Mouse (Mus musculus) kidney, embryonic 16.5 days (tissue): ENCODE measurements around the gene Anp32a. TPM values are rescaled to one million over a fixed set of nuclear protein-coding genes. Genes with fewer than 3 reads are reported as not detected.
A peak's percentile ranks its signal among the peaks of the same experiment; 100 is the strongest.

Experiments used
- ATAC-seq: fragments of 200-750 bp; cut with Nextera tagmentation; 2 replicates; pipeline ENCODE4 v1.8.0; 2017; ENCODE audit warnings: moderate TSS enrichment; ENCODE audit not compliant: low FRiP score, low TSS enrichment
- H3K27ac ChIP-seq: fragments of 300-500 bp; sonication (generic); 2 replicates; pipeline ENCODE4 v1.5.1; 2014; ENCODE audit warnings: low read length
- H3K27me3 ChIP-seq: fragments of 300-500 bp; sonication (generic); 2 replicates; pipeline ENCODE4 v1.6.1; 2014; ENCODE audit warnings: low read length, control low read depth, mixed read lengths; ENCODE audit not compliant: insufficient read depth
- H3K36me3 ChIP-seq: fragments of 300-500 bp; sonication (generic); 2 replicates; pipeline ENCODE4 v1.6.1; 2014; ENCODE audit warnings: low read length, control low read depth, mixed read lengths; ENCODE audit not compliant: insufficient read depth
- H3K4me1 ChIP-seq: fragments of 300-500 bp; sonication (generic); 2 replicates; pipeline ENCODE4 v1.6.1; 2014; ENCODE audit warnings: low read length, control low read depth, mixed read lengths; ENCODE audit not compliant: insufficient read depth
- H3K4me2 ChIP-seq: fragments of 300-500 bp; sonication (generic); replicated peaks from 2 replicates; pipeline ENCODE4 v1.6.1; 2014; ENCODE audit warnings: low read depth, low read length
- H3K4me3 ChIP-seq: fragments of 300-500 bp; sonication (generic); 2 replicates; pipeline ENCODE4 v1.5.1; 2014; ENCODE audit warnings: mild to moderate bottlenecking, low read length
- H3K9ac ChIP-seq: fragments of 300-500 bp; sonication (generic); replicated peaks from 2 replicates; pipeline ENCODE4 v1.6.1; 2014; ENCODE audit warnings: low read length
- H3K9me3 ChIP-seq: fragments of 300-500 bp; sonication (generic); 2 replicates; pipeline ENCODE4 v1.6.1; 2016; ENCODE audit warnings: low read length, control low read depth
- WGBS: fragments of 180-500 bp; shearing (Covaris S2); extraction: QIAGEN DNeasy Blood & Tissue Kit; methylation state at CpG from one replicate; pipeline ENCODE4 v1.1.7; 2014; 5-methylcytosine and 5-hydroxymethylcytosine counted together
- polyA plus RNA-seq: library from polyadenylated mRNA; unstranded; fragments of >200 nt; fragmentation: Nextera tagmentation; extraction: Ambion mirVana; gene quantifications from 2 replicates; pipeline ENCODE4 v1.2.1, GENCODE M21; 2015

The Anp32a gene
- polyA plus RNA-seq, 1 experiment from 2014 or later, result 196 TPM

GRCm38 (mm10) chr9:62354838-62355719, 14.0 kb downstream of the Anp32a start:
- Histone ChIP-seq H3K9me3 (no peaks in the 10 kb centered on the region), H3K4me1 (peaks cover 34% of the 10 kb centered on the region), H3K27me3 (no peaks in the 10 kb centered on the region), H3K9ac (no peak overlapping the region), H3K4me3 (no peak overlapping the region), H3K4me2 (no peak overlapping the region), H3K36me3 (peaks cover 9% of the 10 kb centered on the region), H3K27ac (no peak overlapping the region)
- ATAC-seq, result no peak
- 74% methylated on average over 16 of the region's 16 CpGs for WGBS

GRCm38 (mm10) chr9:62355763-62356162, 14.7 kb downstream of the Anp32a start:
- H3K27ac ChIP-seq, result no peak overlapping the region
- H3K36me3 ChIP-seq, result peaks cover 9% of the 10 kb centered on the region
- H3K4me1 ChIP-seq, result peaks cover 36% of the 10 kb centered on the region
- H3K27me3 ChIP-seq, result no peaks in the 10 kb centered on the region
- no peak overlapping the region for H3K9ac ChIP-seq
- ATAC-seq, result no peak
- H3K4me3 ChIP-seq, result no peak overlapping the region
- no peak overlapping the region for H3K4me2 ChIP-seq
- no peaks in the 10 kb centered on the region for H3K9me3 ChIP-seq
- 82% methylated on average over 6 of the region's 6 CpGs for WGBS

- WGBS, result 82% methylated on average over 8 of the region's 8 CpGs
- Histone ChIP-seq H3K9ac (no peak overlapping the region), H3K4me2 (no peak overlapping the region), H3K9me3 (no peaks in the 10 kb centered on the region), H3K27me3 (no peaks in the 10 kb centered on the region), H3K36me3 (peaks cover 9% of the 10 kb centered on the region), H3K4me3 (no peak overlapping the region), H3K27ac (no peak overlapping the region), H3K4me1 (peaks cover 46% of the 10 kb centered on the region)
- no peak for ATAC-seq
These were observed 16.5 kb downstream of the Anp32a start for GRCm38 (mm10) chr9:62357593-62357992.

- H3K27ac ChIP-seq, result no peak overlapping the region
- no peaks in the 10 kb centered on the region for H3K27me3 ChIP-seq
- no peak overlapping the region for H3K4me2 ChIP-seq
- no peak overlapping the region for H3K9ac ChIP-seq
- WGBS, result 58% methylated on average over 9 of the region's 9 CpGs
- peaks cover 52% of the 10 kb centered on the region for H3K4me1 ChIP-seq
- no peak for ATAC-seq
- H3K4me3 ChIP-seq, result no peak overlapping the region
- peaks cover 9% of the 10 kb centered on the region for H3K36me3 ChIP-seq
- no peaks in the 10 kb centered on the region for H3K9me3 ChIP-seq
These were observed 17.8 kb downstream of the Anp32a start for GRCm38 (mm10) chr9:62358851-62359250.

GRCm38 (mm10) chr9:62360889-62361288, 19.8 kb downstream of the Anp32a start:
- Histone ChIP-seq H3K4me3 (no peak overlapping the region), H3K27ac (peak overlapping the region; percentile 73), H3K9ac (no peak overlapping the region), H3K27me3 (no peaks in the 10 kb centered on the region), H3K4me1 (peaks cover 63% of the 10 kb centered on the region), H3K9me3 (no peaks in the 10 kb centered on the region), H3K36me3 (no peaks in the 10 kb centered on the region; the same call in 1 of the 2 replicates), H3K4me2 (no peak overlapping the region)
- 43% methylated on average over 4 of the region's 4 CpGs for WGBS
- ATAC-seq, result no peak

- peaks cover 84% of the 10 kb centered on the region for H3K4me1 ChIP-seq
- H3K36me3 ChIP-seq, result no peaks in the 10 kb centered on the region; the same call in 1 of the 2 replicates
- H3K27ac ChIP-seq, result peak overlapping the region; percentile 74
- H3K9me3 ChIP-seq, result no peaks in the 10 kb centered on the region
- WGBS, result 31% methylated on average over 11 of the region's 11 CpGs
- H3K27me3 ChIP-seq, result no peaks in the 10 kb centered on the region
- H3K4me2 ChIP-seq, result peak overlapping the region; percentile 55
- H3K4me3 ChIP-seq, result peak overlapping the region; percentile 31
- H3K9ac ChIP-seq, result peak overlapping the region; percentile 64
- no peak for ATAC-seq
These were observed 21.8 kb downstream of the Anp32a start for GRCm38 (mm10) chr9:62362835-62363385.

GRCm38 (mm10) chr9:62363619-62364018, 22.5 kb downstream of the Anp32a start:
- peak overlapping the region; percentile 64 for H3K9ac ChIP-seq
- WGBS, result 4% methylated on average over 24 of the region's 24 CpGs
- peak overlapping the region; percentile 55 for H3K4me2 ChIP-seq
- H3K4me3 ChIP-seq, result peak overlapping the region; percentile 31
- no peaks in the 10 kb centered on the region; the same call in 1 of the 2 replicates for H3K36me3 ChIP-seq
- H3K27me3 ChIP-seq, result no peaks in the 10 kb centered on the region
- H3K4me1 ChIP-seq, result peaks cover 90% of the 10 kb centered on the region
- no peaks in the 10 kb centered on the region for H3K9me3 ChIP-seq
- H3K27ac ChIP-seq, result peak overlapping the region; percentile 74
- ATAC-seq, result peak; percentile 93

- H3K9me3 ChIP-seq, result no peaks in the 10 kb centered on the region
- H3K4me2 ChIP-seq, result peak overlapping the region; percentile 55
- ATAC-seq, result no peak
- H3K4me1 ChIP-seq, result peaks cover 96% of the 10 kb centered on the region
- H3K4me3 ChIP-seq, result no peak overlapping the region
- H3K36me3 ChIP-seq, result no peaks in the 10 kb centered on the region
- no peak overlapping the region for H3K9ac ChIP-seq
- H3K27me3 ChIP-seq, result no peaks in the 10 kb centered on the region
- no peak overlapping the region for H3K27ac ChIP-seq
- WGBS, result 15% methylated on average over 6 of the region's 6 CpGs
These were observed 23.1 kb downstream of the Anp32a start for GRCm38 (mm10) chr9:62364216-62364615.

GRCm38 (mm10) chr9:62364831-62365230, 23.7 kb downstream of the Anp32a start:
- 0 out of 2 replicates have a peak overlapping the region, but pooled peaks have one; percentile 12 for H3K27ac ChIP-seq
- H3K4me2 ChIP-seq, result no peak overlapping the region
- H3K27me3 ChIP-seq, result no peaks in the 10 kb centered on the region
- H3K9me3 ChIP-seq, result no peaks in the 10 kb centered on the region
- H3K36me3 ChIP-seq, result no peaks in the 10 kb centered on the region
- H3K4me3 ChIP-seq, result no peak overlapping the region
- ATAC-seq, result no peak
- 36% methylated on average over 7 of the region's 7 CpGs for WGBS
- peak overlapping the region; percentile 32; the same call in 1 of the 2 replicates for H3K9ac ChIP-seq
- H3K4me1 ChIP-seq, result peaks cover 100% of the 10 kb centered on the region
